Comparison of ENCODE assay signal across 8 mouse cellular contexts in genomic region chr8:123444131-123444530, GRCm38 (mm10). TPM values are rescaled to one million over a fixed set of nuclear protein-coding genes. Genes with fewer than 3 reads are reported as not detected.
DNase-seq lines count a peak whose midpoint lies in the region; ATAC-seq and TF ChIP-seq lines count a peak whose summit lies in the region.
"Had no signal": no experiment of that assay in that cellular context is flagged by ENCODE, and none has a peak within 500 bp of the region (broad histone marks: within the 10 kb centered on the region; RNA-seq: fewer than 3 reads in every experiment).

No protein-coding gene starts in this region.

- DNase-seq in lung, embryonic 14.5 days = no peak
- DNase-seq in lung, postnatal 0 days (ENCODE audit: low spot score) = no peak
- DNase-seq in liver, embryonic 11.5 days (ENCODE audit: low spot score) = no peak
- DNase-seq in T-cell, adult 2 months (ENCODE audit: low spot score) = no peak
- no peak for DNase-seq in urinary bladder, postnatal 14 days (ENCODE audit: low spot score)
- DNase-seq: thymus, adult 18-20 months had no signal

- H3K9ac ChIP-seq in lung, embryonic 14.5 days = no peak overlapping the region
- no peak overlapping the region for H3K9ac ChIP-seq in lung, postnatal 0 days (replicated peaks; ENCODE audit: low read depth)
- 0 out of 2 replicates have a peak overlapping the region, but pooled peaks have one; percentile 81 for H3K9ac ChIP-seq in forebrain, embryonic 13.5 days
- no peak overlapping the region for H3K9ac ChIP-seq in liver, embryonic 11.5 days (ENCODE audit: low read depth, low read length)
- peak overlapping the region; percentile 81; the same call in 1 of the 2 replicates for H3K9ac ChIP-seq in neural tube, embryonic 15.5 days (replicated peaks)

- no peaks in the 10 kb centered on the region for H3K27me3 ChIP-seq in lung, embryonic 14.5 days (ENCODE audit: insufficient read depth, low read length)
- H3K27me3 ChIP-seq in lung, postnatal 0 days (replicated peaks; ENCODE audit: insufficient read depth, low read length) = no peaks in the 10 kb centered on the region
- no peaks in the 10 kb centered on the region for H3K27me3 ChIP-seq in forebrain, embryonic 13.5 days
- H3K27me3 ChIP-seq in liver, embryonic 11.5 days (replicated peaks; ENCODE audit: control insufficient read depth, insufficient read depth, low read length) = no peaks in the 10 kb centered on the region
- no peaks in the 10 kb centered on the region for H3K27me3 ChIP-seq in neural tube, embryonic 15.5 days (replicated peaks)

- peak overlapping the region; percentile 71; the same call in 1 of the 2 replicates for H3K4me2 ChIP-seq in lung, embryonic 14.5 days
- H3K4me2 ChIP-seq in lung, postnatal 0 days (replicated peaks; ENCODE audit: low read depth, low read length) = no peak overlapping the region
- H3K4me2 ChIP-seq in forebrain, embryonic 13.5 days = peak overlapping the region; percentile 65
- peak overlapping the region; percentile 81 for H3K4me2 ChIP-seq in liver, embryonic 11.5 days
- H3K4me2 ChIP-seq in neural tube, embryonic 15.5 days = peak overlapping the region; percentile 68

- no peak for TF ChIP-seq CTCF in lung, embryonic 14.5 days (IDR thresholded peaks at IDR 0.05; ENCODE audit: low read depth)
- TF ChIP-seq CTCF in lung, postnatal 0 days (IDR thresholded peaks at IDR 0.05) = no peak

- no peaks in the 10 kb centered on the region for H3K9me3 ChIP-seq in lung, embryonic 14.5 days (ENCODE audit: low read depth, low read length)
- H3K9me3 ChIP-seq in lung, postnatal 0 days (ENCODE audit: low read length) = no peaks in the 10 kb centered on the region
- no peaks in the 10 kb centered on the region for H3K9me3 ChIP-seq in forebrain, embryonic 13.5 days (replicated peaks)
- no peaks in the 10 kb centered on the region for H3K9me3 ChIP-seq in liver, embryonic 11.5 days (ENCODE audit: control insufficient read depth, low read length)
- no peaks in the 10 kb centered on the region for H3K9me3 ChIP-seq in neural tube, embryonic 15.5 days (replicated peaks)

- H3K4me1 ChIP-seq in lung, embryonic 14.5 days (ENCODE audit: insufficient read depth) = no peaks in the 10 kb centered on the region
- no peaks in the 10 kb centered on the region for H3K4me1 ChIP-seq in lung, postnatal 0 days (ENCODE audit: insufficient read depth, low read depth, low read length)
- H3K4me1 ChIP-seq in forebrain, embryonic 13.5 days = peaks cover 10% of the 10 kb centered on the region
- peaks cover 9% of the 10 kb centered on the region for H3K4me1 ChIP-seq in liver, embryonic 11.5 days (replicated peaks; ENCODE audit: control insufficient read depth, insufficient read depth, low read length)
- H3K4me1 ChIP-seq in neural tube, embryonic 15.5 days = peaks cover 11% of the 10 kb centered on the region

- no peak overlapping the region for H3K4me3 ChIP-seq in lung, embryonic 14.5 days (ENCODE audit: low read depth, low read length)
- H3K4me3 ChIP-seq in lung, postnatal 0 days (ENCODE audit: low read depth, low read length) = no peak overlapping the region
- 0 out of 2 replicates have a peak overlapping the region, but pooled peaks have one; percentile 68 for H3K4me3 ChIP-seq in forebrain, embryonic 13.5 days
- H3K4me3 ChIP-seq in liver, embryonic 11.5 days (ENCODE audit: low read depth, low read length) = peak overlapping the region; percentile 72; the same call in 1 of the 2 replicates
- H3K4me3 ChIP-seq in neural tube, embryonic 15.5 days (replicated peaks) = peak overlapping the region; percentile 69; the same call in 1 of the 2 replicates

- no peak overlapping the region for H3K27ac ChIP-seq in lung, embryonic 14.5 days (ENCODE audit: low read depth)
- H3K27ac ChIP-seq in lung, postnatal 0 days (ENCODE audit: low read length) = no peak overlapping the region
- no peak overlapping the region for H3K27ac ChIP-seq in forebrain, embryonic 13.5 days
- no peak overlapping the region for H3K27ac ChIP-seq in liver, embryonic 11.5 days (ENCODE audit: low read depth, low read length)
- no peak overlapping the region for H3K27ac ChIP-seq in neural tube, embryonic 15.5 days (replicated peaks)

- 0 out of 2 replicates have a peak, but pooled peaks cover 3% of the 10 kb centered on the region for H3K36me3 ChIP-seq in lung, embryonic 14.5 days (ENCODE audit: insufficient read depth)
- H3K36me3 ChIP-seq in lung, postnatal 0 days (ENCODE audit: insufficient read depth, low read length) = no peaks in the 10 kb centered on the region
- H3K36me3 ChIP-seq in forebrain, embryonic 13.5 days (ENCODE audit: poor library complexity, severe bottlenecking) = peaks cover 8% of the 10 kb centered on the region
- no peaks in the 10 kb centered on the region for H3K36me3 ChIP-seq in liver, embryonic 11.5 days (ENCODE audit: control insufficient read depth, insufficient read depth, low read length)
- peaks cover 2% of the 10 kb centered on the region; the same call in 1 of the 2 replicates for H3K36me3 ChIP-seq in neural tube, embryonic 15.5 days

- no peak for TF ChIP-seq EP300 in lung, postnatal 0 days (IDR thresholded peaks at IDR 0.05)

- WGBS in lung, embryonic 14.5 days = 83% methylated on average over 6 of the region's 6 CpGs
- 75% methylated on average over 6 of the region's 6 CpGs for WGBS in lung, postnatal 0 days
- 90% methylated on average over 6 of the region's 6 CpGs for WGBS in forebrain, embryonic 13.5 days
- 60% methylated on average over 6 of the region's 6 CpGs for WGBS in liver, embryonic 11.5 days
- 93% methylated on average over 6 of the region's 6 CpGs for WGBS in neural tube, embryonic 15.5 days

- ATAC-seq in lung, embryonic 14.5 days (ENCODE audit: insufficient read depth) = no peak
- no peak for ATAC-seq in lung, postnatal 0 days
- no peak for ATAC-seq in forebrain, embryonic 13.5 days
- ATAC-seq in liver, embryonic 11.5 days (replicated peaks; ENCODE audit: low FRiP score) = no peak
- no peak for ATAC-seq in neural tube, embryonic 15.5 days (ENCODE audit: low FRiP score)

RNA-seq across cellular contexts. Expression of gene Def8, which starts 20.8 kb away (rescaled TPM):
- polyA plus RNA-seq in lung, embryonic 14.5 days (2014; fragmentation: Nextera tagmentation; extraction: Ambion mirVana) = 34.1 and 34.3 TPM in 2 replicates
- polyA plus RNA-seq in lung, postnatal 0 days (2015; fragmentation: Nextera tagmentation; extraction: Ambion mirVana) = 11.2 and 11.6 TPM in 2 replicates
- polyA plus RNA-seq in forebrain, embryonic 13.5 days (2015; fragmentation: Nextera tagmentation; extraction: Ambion mirVana) = 38.9 and 41.2 TPM in 2 replicates
- 27.0 and 32.7 TPM in 2 replicates for polyA plus RNA-seq in liver, embryonic 11.5 days (2014; fragmentation: Nextera tagmentation; extraction: Ambion mirVana)
- polyA plus RNA-seq in neural tube, embryonic 15.5 days (2015; fragmentation: Nextera tagmentation; extraction: Ambion mirVana) = 46.8 and 52.3 TPM in 2 replicates

RNA-seq across cellular contexts. Expression of gene Tubb3, which starts 32.9 kb away (rescaled TPM):
- polyA plus RNA-seq in lung, embryonic 14.5 days (2014; fragmentation: Nextera tagmentation; extraction: Ambion mirVana) = 1.7 and 3.0 TPM in 2 replicates
- polyA plus RNA-seq in lung, postnatal 0 days (2015; fragmentation: Nextera tagmentation; extraction: Ambion mirVana) = 0.42 and 0.58 TPM in 2 replicates
- 1,305 and 1,381 TPM in 2 replicates for polyA plus RNA-seq in forebrain, embryonic 13.5 days (2015; fragmentation: Nextera tagmentation; extraction: Ambion mirVana)
- polyA plus RNA-seq in liver, embryonic 11.5 days (2014; fragmentation: Nextera tagmentation; extraction: Ambion mirVana) = 6.0 and 6.9 TPM in 2 replicates
- 1,289 and 1,555 TPM in 2 replicates for polyA plus RNA-seq in neural tube, embryonic 15.5 days (2015; fragmentation: Nextera tagmentation; extraction: Ambion mirVana)

RNA-seq across cellular contexts. Expression of gene Afg3l1, which starts 33.6 kb away (rescaled TPM):
- 39.4 and 40.9 TPM in 2 replicates for polyA plus RNA-seq in lung, embryonic 14.5 days (2014; fragmentation: Nextera tagmentation; extraction: Ambion mirVana)
- polyA plus RNA-seq in lung, postnatal 0 days (2015; fragmentation: Nextera tagmentation; extraction: Ambion mirVana) = 28.3 and 32.1 TPM in 2 replicates
- 55.9 and 60.4 TPM in 2 replicates for polyA plus RNA-seq in forebrain, embryonic 13.5 days (2015; fragmentation: Nextera tagmentation; extraction: Ambion mirVana)
- polyA plus RNA-seq in liver, embryonic 11.5 days (2014; fragmentation: Nextera tagmentation; extraction: Ambion mirVana) = 42.2 and 43.0 TPM in 2 replicates
- 47.3 and 50.7 TPM in 2 replicates for polyA plus RNA-seq in neural tube, embryonic 15.5 days (2015; fragmentation: Nextera tagmentation; extraction: Ambion mirVana)

RNA-seq across cellular contexts. Expression of gene Mc1r, which starts 37.2 kb away (rescaled TPM):
- not detected in 2 replicates for polyA plus RNA-seq in lung, embryonic 14.5 days (2014; fragmentation: Nextera tagmentation; extraction: Ambion mirVana)
- not detected in 2 replicates for polyA plus RNA-seq in lung, postnatal 0 days (2015; fragmentation: Nextera tagmentation; extraction: Ambion mirVana)
- 0.15 and 0.27 TPM in 2 replicates for polyA plus RNA-seq in forebrain, embryonic 13.5 days (2015; fragmentation: Nextera tagmentation; extraction: Ambion mirVana)
- polyA plus RNA-seq in liver, embryonic 11.5 days (2014; fragmentation: Nextera tagmentation; extraction: Ambion mirVana) = 0.04 and 0.06 TPM in 2 replicates
- 0.20 and 0.22 TPM in 2 replicates for polyA plus RNA-seq in neural tube, embryonic 15.5 days (2015; fragmentation: Nextera tagmentation; extraction: Ambion mirVana)

Comparison
In these comparisons a context has a peak if more than half of its experiments do, and no peak if none do; other contexts are left out.
1. H3K4me3 ChIP-seq: peak in forebrain, embryonic 13.5 days (single experiment), liver, embryonic 11.5 days (single experiment) and neural tube, embryonic 15.5 days (single experiment); none in lung, embryonic 14.5 days (single experiment) and lung, postnatal 0 days (single experiment).
2. H3K9ac ChIP-seq: peak in forebrain, embryonic 13.5 days (single experiment) and neural tube, embryonic 15.5 days (single experiment); none in lung, embryonic 14.5 days (single experiment), lung, postnatal 0 days (single experiment) and liver, embryonic 11.5 days (single experiment).
3. RNA of gene Tubb3, which starts 32.9 kb away (polyA plus RNA-seq): 1,289 to 1,555 TPM in neural tube, embryonic 15.5 days and 1,305 to 1,381 TPM in forebrain, embryonic 13.5 days; 6.0 to 6.9 TPM in liver, embryonic 11.5 days, 1.7 to 3.0 TPM in lung, embryonic 14.5 days and 0.42 to 0.58 TPM in lung, postnatal 0 days; every median in the first group is over 100 times any median in the second.